Mouse (Mus musculus) lung, postnatal 4 days (tissue): ENCODE measurements around the gene Lrrn4.
A peak's percentile ranks its signal among the peaks of the same experiment; 100 is the strongest.

ENCODE experiments used
- DNase-seq, 2 experiments: peaks; one replicate each; pipeline ENCODE4 v3.0.0; 2021

Gene Lrrn4

DNA sequence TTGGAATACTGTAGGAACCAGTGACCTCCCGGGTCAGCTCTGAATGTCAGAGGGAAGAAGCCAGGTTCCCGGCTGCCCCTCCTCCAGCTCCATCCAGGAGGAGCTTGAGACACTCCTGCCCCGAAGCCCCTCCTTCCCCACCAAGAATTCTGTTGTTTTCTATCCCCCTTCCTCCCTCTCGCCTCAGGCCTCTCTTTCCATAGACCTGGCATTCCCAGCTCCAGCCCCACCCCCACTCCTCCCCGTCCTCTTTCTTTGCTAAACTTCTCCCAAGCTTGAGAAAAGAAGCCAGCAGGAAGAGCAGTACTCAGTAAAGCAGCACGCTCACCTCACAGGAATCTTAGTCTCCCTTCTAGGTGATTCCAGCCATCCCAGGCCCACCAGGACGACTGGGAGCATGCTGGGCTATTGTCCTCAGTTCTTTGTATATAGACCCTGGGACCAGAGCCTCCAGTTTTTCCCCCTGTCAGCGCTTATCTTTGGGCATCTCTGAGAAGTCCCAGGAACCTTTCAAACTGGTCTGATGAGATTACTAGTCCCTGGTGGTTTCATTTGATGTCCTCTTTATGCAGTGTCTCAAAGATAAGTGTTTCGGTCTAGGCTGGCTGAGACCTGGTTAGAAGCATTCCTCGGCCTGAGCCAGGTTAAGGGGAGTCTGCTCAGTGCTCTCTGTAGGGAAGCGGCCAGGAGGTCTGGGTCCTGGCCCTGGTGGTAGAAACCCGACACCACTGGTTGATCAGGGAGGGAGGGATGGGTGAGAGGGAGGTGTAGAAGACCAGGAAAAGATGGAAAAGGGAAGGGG is at the start of gene Lrrn4:
Lrrn4 (minus strand) TSS at position 48 of the 802 bp plus-strand sequence.
- DNase-seq, result no peak

GRCm38 (mm10) chr2:132928999-132929398 is 48.3 kb upstream of the Lrrn4 start:
- DNase-seq, result no peak

GRCm38 (mm10) chr2:132927871-132928270 is 47.2 kb upstream of the Lrrn4 start:
- DNase-seq, result no peak

GRCm38 (mm10) chr2:132927298-132927697 is 46.6 kb upstream of the Lrrn4 start:
- no peak for DNase-seq

DNA sequence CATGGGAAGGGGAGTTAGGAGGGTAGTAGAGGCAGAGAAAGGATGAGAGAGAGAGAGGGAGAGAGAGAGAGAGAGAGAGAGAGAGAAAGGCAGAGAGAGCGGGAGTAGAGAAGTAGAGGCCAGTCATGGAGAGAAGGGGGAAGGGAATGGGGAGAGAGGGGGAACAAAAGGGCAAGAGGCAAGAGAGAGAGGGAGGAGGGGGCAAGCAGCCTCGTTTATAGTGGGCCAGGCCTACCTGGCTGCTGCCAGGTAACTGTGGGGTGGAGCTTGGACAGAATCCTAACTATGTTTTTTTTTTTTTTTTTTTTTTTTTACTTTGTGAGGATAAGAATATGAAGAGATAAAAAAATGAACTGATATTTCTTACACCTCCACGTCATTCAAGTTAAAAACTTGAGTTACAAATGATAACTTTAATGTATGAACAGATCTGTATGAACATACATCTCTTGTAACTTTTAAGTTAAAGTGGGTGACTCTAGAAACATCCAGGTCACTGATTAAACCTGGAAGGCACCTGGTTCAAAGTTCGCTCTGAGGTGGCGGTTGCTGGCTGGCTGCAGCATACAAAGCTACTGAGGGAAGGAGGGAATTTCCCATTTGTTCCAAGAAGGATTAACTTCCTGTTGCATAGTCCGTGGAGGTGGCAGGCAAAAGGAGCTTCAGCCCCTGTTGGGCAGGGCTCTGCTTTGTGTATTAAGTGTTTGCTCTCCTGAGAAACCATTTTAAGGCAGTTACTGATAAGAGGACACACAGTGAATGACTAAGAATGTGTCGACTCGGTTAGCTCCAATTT is 42.8 kb upstream of the Lrrn4 start:
- no peak for DNase-seq

- no peak for DNase-seq
Measured at GRCm38 (mm10) chr2:132922076-132922873, 41.6 kb upstream of the Lrrn4 start.

DNA sequence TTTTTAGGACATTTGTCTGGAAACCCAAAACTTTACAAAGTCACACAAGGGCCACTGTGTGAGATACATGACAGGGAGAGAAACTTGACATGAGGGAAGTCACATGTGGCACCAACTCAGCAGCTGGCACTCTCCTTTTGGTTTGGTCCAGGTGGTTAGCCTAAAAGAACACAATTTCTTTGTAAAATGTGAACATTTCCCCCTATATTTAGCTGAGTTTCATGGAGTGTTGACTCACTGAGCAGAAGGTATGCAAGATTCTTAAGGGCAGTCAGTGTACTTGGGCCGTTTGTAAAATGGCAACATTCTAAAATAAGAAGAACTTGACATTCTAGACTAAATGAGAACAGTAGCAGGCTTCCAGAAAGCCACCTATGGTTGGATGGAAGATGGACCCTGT is 34.1 kb upstream of the Lrrn4 start:
- DNase-seq, result no peak

- DNase-seq, result peak in 1 of 2 experiments; percentile 24
Measured at GRCm38 (mm10) chr2:132906763-132907162, 26.1 kb upstream of the Lrrn4 start.

- no peak for DNase-seq
Measured at GRCm38 (mm10) chr2:132904961-132905360, 24.3 kb upstream of the Lrrn4 start.

DNA sequence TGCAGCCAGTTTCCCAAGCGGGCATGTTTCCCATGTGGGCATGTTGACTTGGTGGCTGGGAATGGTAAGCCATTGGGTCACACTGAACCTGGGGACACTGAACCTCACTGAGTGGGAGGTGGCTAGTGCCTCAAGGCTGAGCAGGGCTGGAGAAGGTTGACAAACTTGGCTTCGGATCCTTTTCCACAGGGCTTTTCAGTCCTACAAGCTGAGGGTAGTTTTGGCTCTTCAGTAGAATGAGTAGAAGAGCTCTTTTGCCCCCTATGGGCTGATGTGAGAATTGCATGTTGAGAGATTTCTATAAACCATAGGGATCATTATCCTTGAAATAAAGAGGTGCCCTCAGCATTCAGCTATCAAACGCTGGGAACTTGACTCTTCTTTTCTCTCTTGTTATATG is 22.8 kb upstream of the Lrrn4 start:
- DNase-seq, result peak in 1 of 2 experiments; percentile 41

DNA sequence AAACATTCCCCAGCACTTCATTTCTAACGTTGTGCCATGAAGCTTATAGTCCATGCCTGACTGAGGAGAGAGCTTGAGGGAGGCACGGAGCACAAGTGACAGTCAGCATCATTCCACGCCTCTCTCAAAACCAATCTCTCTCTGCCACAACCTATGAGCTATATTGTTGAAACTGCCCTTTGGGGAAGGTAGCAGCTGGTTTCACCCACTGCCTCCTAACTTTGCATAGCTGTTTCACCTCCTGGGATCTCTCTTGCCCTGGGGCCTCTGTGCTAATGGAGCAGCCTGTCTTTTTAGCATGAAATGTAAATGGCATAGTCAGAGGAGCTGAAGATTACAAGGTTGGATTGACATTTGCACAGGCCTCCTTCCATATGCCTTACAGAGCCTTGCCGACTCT is 21.4 kb upstream of the Lrrn4 start:
- no peak for DNase-seq

DNA sequence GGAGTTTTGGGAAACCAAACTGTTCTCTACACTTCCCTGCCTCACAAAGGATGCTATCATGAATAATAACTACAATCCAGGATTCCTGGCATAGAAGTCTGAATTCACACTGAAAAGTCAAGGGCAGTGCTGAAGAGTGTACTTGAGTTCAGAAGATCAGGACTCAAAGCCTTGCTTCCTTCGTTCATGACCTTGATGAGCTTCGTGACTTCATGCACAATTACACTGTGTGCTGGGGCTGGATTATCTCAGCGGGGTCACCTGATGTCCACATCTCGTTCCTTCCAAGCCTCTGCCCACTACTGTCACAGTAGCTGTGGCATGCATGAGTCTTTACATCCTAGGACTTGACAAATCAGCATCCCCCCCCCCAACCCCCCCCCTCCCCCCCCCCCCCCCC is 20.9 kb upstream of the Lrrn4 start:
- no peak for DNase-seq

DNA sequence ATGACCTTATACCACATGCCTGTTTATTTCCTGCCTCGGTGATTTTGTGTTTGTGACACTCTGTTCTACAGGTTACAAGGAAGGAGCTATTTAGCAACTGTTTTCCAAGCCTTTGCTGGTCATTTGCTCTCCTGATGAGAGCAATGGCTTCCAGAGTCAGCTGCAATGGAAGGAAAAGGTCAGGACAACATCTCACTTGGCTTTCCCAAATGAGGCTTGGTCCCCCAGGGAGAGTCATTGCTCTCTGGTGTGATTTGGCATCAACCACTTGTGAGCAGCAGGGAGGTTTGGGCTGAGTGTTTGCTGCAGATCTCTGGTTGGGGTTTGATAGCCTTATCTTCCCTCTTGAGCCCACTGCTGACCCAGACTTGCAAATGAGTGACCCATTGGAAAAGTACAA is 19.9 kb upstream of the Lrrn4 start:
- no peak for DNase-seq

GRCm38 (mm10) chr2:132898211-132898610 is 17.5 kb upstream of the Lrrn4 start:
- DNase-seq, result no peak

DNA sequence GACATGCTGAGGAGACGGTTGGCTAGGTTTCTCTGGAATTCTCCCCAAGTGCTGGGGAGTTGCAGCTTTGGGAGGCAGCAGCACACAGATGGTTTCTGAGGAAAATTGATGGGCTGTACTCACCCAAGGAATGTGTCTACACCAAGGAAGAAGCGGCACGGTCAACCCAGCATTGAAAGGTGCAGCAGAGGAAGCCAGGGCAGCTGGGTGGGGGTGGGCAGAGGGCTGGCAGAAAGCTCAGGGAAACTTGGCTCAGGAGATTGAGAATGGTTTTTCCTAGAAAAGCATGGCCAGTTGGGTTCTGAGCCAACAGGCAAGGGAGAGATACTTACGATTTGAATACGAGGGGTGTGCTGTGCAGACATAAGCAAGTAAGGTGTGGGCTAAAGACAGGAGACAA is 13.1 kb upstream of the Lrrn4 start:
- no peak for DNase-seq

DNA sequence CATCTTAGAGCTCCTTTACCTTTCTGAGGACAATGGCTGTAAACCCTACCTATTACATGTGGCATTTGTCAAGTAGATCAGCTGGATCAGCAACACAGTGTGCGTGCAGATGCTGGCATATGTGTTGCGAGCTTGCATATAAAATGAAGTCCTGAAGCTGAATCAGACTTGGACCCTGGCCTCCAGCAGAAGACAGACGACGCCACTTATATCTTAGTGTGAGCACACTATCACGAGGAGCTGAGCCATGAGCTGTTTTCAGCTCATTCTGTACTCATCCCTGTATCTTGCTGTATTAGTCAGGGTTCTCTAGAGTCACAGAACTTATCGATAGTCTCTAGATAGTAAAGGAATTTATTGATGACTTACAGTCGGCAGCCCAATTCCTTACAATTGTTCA is 4.6 kb upstream of the Lrrn4 start:
- DNase-seq, result no peak

GRCm38 (mm10) chr2:132884303-132884967 is 3.7 kb upstream of the Lrrn4 start:
- no peak for DNase-seq

- peak; percentile 18 to 47 for DNase-seq
Measured at GRCm38 (mm10) chr2:132879261-132880044, 1.2 kb downstream of the Lrrn4 start.

GRCm38 (mm10) chr2:132876991-132877390 is 3.7 kb downstream of the Lrrn4 start:
- no peak for DNase-seq

GRCm38 (mm10) chr2:132873657-132874326 is 6.9 kb downstream of the Lrrn4 start:
- no peak for DNase-seq

- DNase-seq, result no peak
Measured at GRCm38 (mm10) chr2:132871663-132872062, 9.0 kb downstream of the Lrrn4 start.
